Mouse (Mus musculus) forebrain, embryonic 11.5 days (tissue): Measurements from ENCODE around the gene Gpt2. TPM values are rescaled to one million over a fixed set of nuclear protein-coding genes. Genes with fewer than 3 reads are reported as not detected.

Source experiments
- ATAC-seq: fragments of 200-750 bp; cut with Nextera tagmentation; replicated peaks from 2 replicates; pipeline ENCODE4 v1.8.0; 2017; ENCODE audit warnings: moderate TSS enrichment; ENCODE audit not compliant: low FRiP score
- DNase-seq: peaks from one replicate; pipeline ENCODE4 v3.0.0-alpha.2; 2017; ENCODE audit warnings: low spot score
- H3K27ac ChIP-seq: fragments of 300-500 bp; sonication (generic); 2 replicates; pipeline ENCODE4 v1.5.1; 2014; ENCODE audit warnings: low read depth, low read length
- H3K27me3 ChIP-seq: fragments of 300-500 bp; sonication (generic); 2 replicates; pipeline ENCODE4 v1.6.1; 2014; ENCODE audit warnings: mild to moderate bottlenecking, low read length, mixed read lengths; ENCODE audit not compliant: control insufficient read depth, insufficient read depth
- H3K36me3 ChIP-seq: fragments of 300-500 bp; sonication (generic); 2 replicates; pipeline ENCODE4 v1.6.1; 2014; ENCODE audit warnings: mild to moderate bottlenecking, low read length, moderate library complexity, mixed read lengths; ENCODE audit not compliant: control insufficient read depth, insufficient read depth
- H3K4me1 ChIP-seq: fragments of 300-500 bp; sonication (generic); replicated peaks from 2 replicates; pipeline ENCODE4 v1.6.1; 2014; ENCODE audit warnings: low read length, mixed read lengths; ENCODE audit not compliant: control insufficient read depth, insufficient read depth
- H3K4me2 ChIP-seq: fragments of 300-500 bp; sonication (generic); 2 replicates; pipeline ENCODE4 v1.6.1; 2014; ENCODE audit warnings: low read depth, mild to moderate bottlenecking, low read length, moderate library complexity, mixed read lengths; ENCODE audit not compliant: severe bottlenecking
- H3K4me3 ChIP-seq: fragments of 300-500 bp; sonication (generic); 2 replicates; pipeline ENCODE4 v1.5.1; 2014; ENCODE audit warnings: low read depth, low read length
- H3K9ac ChIP-seq: fragments of 300-500 bp; sonication (generic); 2 replicates; pipeline ENCODE4 v1.6.1; 2014; ENCODE audit warnings: low read length
- H3K9me3 ChIP-seq: fragments of 300-500 bp; sonication (generic); 2 replicates; pipeline ENCODE4 v1.6.1; 2016; ENCODE audit warnings: low read length, mixed read lengths; ENCODE audit not compliant: control insufficient read depth
- WGBS: fragments of 180-500 bp; shearing (Covaris S2); extraction: QIAGEN DNeasy Blood & Tissue Kit; methylation state at CpG from one replicate; pipeline ENCODE4 v1.1.7; 2014; 5-methylcytosine and 5-hydroxymethylcytosine counted together
- polyA plus RNA-seq: library from polyadenylated mRNA; unstranded; fragments of >200 nt; fragmentation: Nextera tagmentation; extraction: Ambion mirVana; gene quantifications from 2 replicates; pipeline ENCODE4 v1.2.1, GENCODE M21; 2014

The Gpt2 gene
- polyA plus RNA-seq, 1 experiment from 2014 or later, result 38.6 TPM

DNA sequence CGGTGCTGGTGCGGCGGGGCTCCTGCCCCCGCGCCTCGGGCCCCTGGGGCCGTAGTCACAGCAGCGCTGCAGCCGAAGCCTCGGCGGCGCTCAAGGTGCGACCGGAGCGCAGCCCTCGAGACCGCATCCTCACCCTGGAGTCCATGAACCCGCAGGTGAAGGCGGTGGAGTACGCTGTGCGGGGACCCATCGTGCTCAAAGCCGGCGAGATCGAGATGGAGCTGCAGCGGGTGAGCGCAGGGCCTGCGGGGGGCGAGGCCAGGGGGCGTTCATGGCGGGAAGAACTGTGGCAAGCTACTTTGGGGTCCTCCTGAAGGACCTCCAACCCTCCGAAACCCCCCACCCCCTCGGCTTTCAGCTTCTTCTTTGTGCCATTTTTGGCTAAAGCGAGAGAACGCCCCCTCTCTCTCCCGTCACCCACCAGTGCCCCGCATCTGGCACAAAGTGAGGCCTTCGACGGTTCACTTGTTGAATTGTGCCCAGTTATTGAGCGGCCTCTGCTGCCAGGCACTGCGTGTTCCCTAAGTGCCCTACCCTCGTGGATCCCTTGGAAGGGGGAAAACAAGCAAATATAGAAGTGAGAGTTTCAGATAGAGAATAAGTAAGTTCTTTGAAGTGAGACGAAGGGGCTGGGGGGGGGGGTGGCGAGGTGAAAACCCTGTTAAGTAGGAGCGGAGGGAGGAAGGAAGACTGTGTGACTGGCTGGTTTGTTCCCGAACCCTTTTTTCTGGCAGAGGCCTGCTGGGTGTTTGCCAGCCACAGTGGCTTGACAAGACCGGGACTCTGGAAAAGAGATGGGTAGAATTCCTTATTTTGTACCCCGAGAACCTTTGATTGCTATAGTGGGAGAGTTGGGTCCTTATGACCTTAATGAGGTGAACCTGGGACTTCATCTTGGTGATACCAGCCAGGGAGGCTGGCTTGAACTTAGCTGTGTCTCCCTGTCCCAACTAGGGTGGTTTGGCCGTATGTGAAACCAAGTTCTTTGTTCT lies 860 bp downstream of the Gpt2 start:
- no peak overlapping the region for H3K27ac ChIP-seq
- H3K4me2 ChIP-seq, result peak overlapping the region; percentile 98
- H3K4me3 ChIP-seq, result peak overlapping the region; percentile 72
- H3K9ac ChIP-seq, result peak overlapping the region; percentile 81
- ATAC-seq (no peak; the same call in none of the 2 replicates), DNase-seq (peak; percentile 70)
- H3K4me1 ChIP-seq, result no peaks in the 10 kb centered on the region
- 7% methylated on average over 49 of the region's 49 CpGs for WGBS
- H3K27me3 ChIP-seq, result no peaks in the 10 kb centered on the region
- no peaks in the 10 kb centered on the region for H3K9me3 ChIP-seq
- H3K36me3 ChIP-seq, result no peaks in the 10 kb centered on the region

GRCm38 (mm10) chr8:85496125-85496524 lies 3.7 kb downstream of the Gpt2 start:
- ATAC-seq (no peak), DNase-seq (no peak)
- Histone ChIP-seq H3K36me3 (no peaks in the 10 kb centered on the region), H3K4me3 (no peak overlapping the region), H3K9ac (no peak overlapping the region), H3K9me3 (no peaks in the 10 kb centered on the region), H3K27ac (no peak overlapping the region), H3K4me1 (0 out of 2 replicates have a peak, but pooled peaks cover 2% of the 10 kb centered on the region), H3K27me3 (no peaks in the 10 kb centered on the region), H3K4me2 (no peak overlapping the region)
- 80% methylated on average over 5 of the region's 5 CpGs for WGBS

DNA sequence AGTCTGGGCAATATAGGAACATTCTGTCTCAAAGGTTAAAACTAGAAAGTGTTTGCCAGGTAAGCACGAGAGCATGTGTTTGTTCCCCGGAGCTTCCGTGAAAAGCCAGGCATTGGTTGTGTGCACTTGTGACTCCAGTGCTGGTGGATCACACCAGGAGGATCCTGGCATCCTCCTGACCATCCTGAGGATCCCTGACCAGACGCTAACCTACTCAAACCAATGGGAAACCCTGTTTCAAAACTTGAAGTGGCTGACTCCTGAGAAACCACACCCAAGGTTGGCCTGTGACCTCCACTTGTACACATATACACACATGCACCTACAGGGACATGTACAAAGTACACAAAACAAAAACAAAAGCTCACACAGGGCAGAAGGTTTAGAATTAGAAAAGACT lies 4.4 kb downstream of the Gpt2 start:
- ATAC-seq (no peak), DNase-seq (no peak)
- no peak overlapping the region for H3K4me2 ChIP-seq

GRCm38 (mm10) chr8:85498577-85498976 lies 6.2 kb downstream of the Gpt2 start:
- ATAC-seq (no peak), DNase-seq (no peak)
- H3K4me3 ChIP-seq, result no peak overlapping the region
- H3K4me1 ChIP-seq, result 0 out of 2 replicates have a peak, but pooled peaks cover 2% of the 10 kb centered on the region
- H3K27me3 ChIP-seq, result no peaks in the 10 kb centered on the region
- H3K9ac ChIP-seq, result no peak overlapping the region
- 19% methylated on average over 2 of the region's 2 CpGs for WGBS
- H3K9me3 ChIP-seq, result no peaks in the 10 kb centered on the region
- H3K36me3 ChIP-seq, result no peaks in the 10 kb centered on the region
- no peak overlapping the region for H3K4me2 ChIP-seq
- no peak overlapping the region for H3K27ac ChIP-seq

More for the DNA sequence above, 4.4 kb downstream of the Gpt2 start:
- Histone ChIP-seq H3K9ac (no peak overlapping the region), H3K27me3 (no peaks in the 10 kb centered on the region), H3K4me3 (no peak overlapping the region), H3K4me1 (0 out of 2 replicates have a peak, but pooled peaks cover 2% of the 10 kb centered on the region), H3K27ac (no peak overlapping the region), H3K36me3 (no peaks in the 10 kb centered on the region), H3K9me3 (no peaks in the 10 kb centered on the region)
- WGBS, result 94% methylated on average over 4 of the region's 4 CpGs

DNA sequence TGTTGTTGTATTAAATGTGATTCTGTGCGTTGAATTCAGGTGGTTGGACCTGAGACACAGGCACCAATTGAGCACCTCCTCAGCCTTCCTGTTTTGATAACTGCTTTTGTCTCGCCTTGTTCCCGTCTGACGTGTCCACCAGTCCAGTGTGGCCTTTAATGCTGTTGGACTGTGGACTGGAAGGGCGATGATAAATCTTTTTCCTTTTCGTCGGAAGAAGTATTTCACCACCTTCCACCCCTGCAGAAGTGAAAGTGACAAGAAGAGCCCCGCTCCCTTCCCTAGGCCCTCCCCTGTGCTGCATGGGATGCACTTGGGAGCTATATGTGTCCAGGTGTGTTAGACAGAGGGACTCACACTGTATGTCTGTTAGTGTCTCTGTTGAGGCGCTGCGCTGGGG lies 8.1 kb downstream of the Gpt2 start:
- no peak overlapping the region for H3K27ac ChIP-seq
- WGBS, result 95% methylated on average over 10 of the region's 10 CpGs
- no peaks in the 10 kb centered on the region for H3K36me3 ChIP-seq
- no peak overlapping the region for H3K4me2 ChIP-seq
- H3K27me3 ChIP-seq, result no peaks in the 10 kb centered on the region
- ATAC-seq (no peak), DNase-seq (no peak)
- H3K9me3 ChIP-seq, result no peaks in the 10 kb centered on the region
- H3K9ac ChIP-seq, result no peak overlapping the region
- 0 out of 2 replicates have a peak, but pooled peaks cover 2% of the 10 kb centered on the region for H3K4me1 ChIP-seq
- no peak overlapping the region for H3K4me3 ChIP-seq

DNA sequence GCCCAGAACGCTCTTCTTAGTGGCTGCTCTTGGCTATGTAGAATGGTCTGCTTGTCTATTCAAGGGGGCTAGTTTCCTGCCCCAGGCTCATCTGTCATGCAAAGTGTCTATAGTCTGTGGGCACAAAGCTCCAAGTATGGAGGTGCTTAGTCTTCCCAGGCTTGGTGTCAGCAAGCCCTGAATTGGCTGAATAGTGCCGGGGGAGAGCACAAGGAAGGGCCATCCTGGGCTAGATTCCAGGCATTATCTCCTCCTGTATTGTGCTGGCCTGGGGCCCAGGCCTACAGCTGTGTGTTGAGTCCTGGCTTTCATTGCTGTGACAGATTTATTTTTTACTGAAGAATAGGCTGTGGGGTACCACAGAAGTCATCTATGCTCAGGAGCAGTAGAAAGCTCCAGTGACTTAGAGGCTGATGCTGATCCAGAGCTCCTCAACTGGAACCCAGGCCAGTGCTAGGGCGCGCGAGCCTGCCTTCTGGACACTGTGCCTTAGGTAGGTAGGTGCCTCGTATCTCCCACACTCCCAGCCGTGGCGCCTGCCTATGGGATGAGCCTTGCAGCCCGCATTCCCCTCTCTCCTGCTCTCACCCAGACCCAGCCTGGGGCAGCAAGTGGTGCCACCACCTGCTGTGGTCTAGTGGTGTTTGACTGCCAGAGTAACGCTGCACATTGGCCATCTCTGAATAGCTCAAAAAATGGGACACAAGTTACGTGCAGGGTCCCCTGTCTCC lies 8.7 kb downstream of the Gpt2 start:
- DNase-seq, result no peak
- no peak overlapping the region for H3K9ac ChIP-seq
- no peak for ATAC-seq
- H3K36me3 ChIP-seq, result no peaks in the 10 kb centered on the region
- H3K27ac ChIP-seq, result no peak overlapping the region
- H3K4me1 ChIP-seq, result 0 out of 2 replicates have a peak, but pooled peaks cover 2% of the 10 kb centered on the region
- H3K4me3 ChIP-seq, result no peak overlapping the region
- H3K9me3 ChIP-seq, result no peaks in the 10 kb centered on the region
- no peaks in the 10 kb centered on the region for H3K27me3 ChIP-seq
- 78% methylated on average over 11 of the region's 11 CpGs for WGBS
- H3K4me2 ChIP-seq, result no peak overlapping the region

- WGBS, result 78% methylated on average over 2 of the region's 2 CpGs
Measured at GRCm38 (mm10) chr8:85502381-85502780, 10.0 kb downstream of the Gpt2 start.

GRCm38 (mm10) chr8:85503065-85503464 lies 10.7 kb downstream of the Gpt2 start:
- no peaks in the 10 kb centered on the region for H3K9me3 ChIP-seq
- 0 out of 2 replicates have a peak, but pooled peaks cover 2% of the 10 kb centered on the region for H3K4me1 ChIP-seq
- no peak overlapping the region for H3K4me2 ChIP-seq
- no peak overlapping the region for H3K9ac ChIP-seq
- DNase-seq, result no peak
- no peak overlapping the region for H3K4me3 ChIP-seq
- H3K27ac ChIP-seq, result no peak overlapping the region
- H3K27me3 ChIP-seq, result no peaks in the 10 kb centered on the region
- 58% methylated on average over 3 of the region's 3 CpGs for WGBS
- H3K36me3 ChIP-seq, result no peaks in the 10 kb centered on the region
- no peak for ATAC-seq

More at GRCm38 (mm10) chr8:85502381-85502780, 10.0 kb downstream of the Gpt2 start:
- DNase-seq (no peak), ATAC-seq (no peak)
- H3K36me3 ChIP-seq, result no peaks in the 10 kb centered on the region
- no peak overlapping the region for H3K9ac ChIP-seq
- H3K4me1 ChIP-seq, result 0 out of 2 replicates have a peak, but pooled peaks cover 2% of the 10 kb centered on the region
- H3K9me3 ChIP-seq, result no peaks in the 10 kb centered on the region
- H3K4me3 ChIP-seq, result no peak overlapping the region
- H3K27me3 ChIP-seq, result no peaks in the 10 kb centered on the region
- no peak overlapping the region for H3K27ac ChIP-seq
- H3K4me2 ChIP-seq, result no peak overlapping the region
